Mouse (Mus musculus) forebrain, embryonic 12.5 days (tissue): ENCODE measurements at regions not wholly inside any gene's neighbourhood (a gene's known extent, or its start where the extent isn't known, plus 50 kb on each side); places are given as distances from the start of the nearest gene placed in this dataset.

ENCODE experiments used
- ATAC-seq: fragments of 200-750 bp; cut with Nextera tagmentation; 2 replicates; pipeline ENCODE4 v1.8.0; 2017; ENCODE audit warnings: moderate TSS enrichment; ENCODE audit not compliant: low FRiP score
- H3K27ac ChIP-seq: fragments of 300-500 bp; sonication (generic); 2 replicates; pipeline ENCODE4 v1.5.1; 2016; ENCODE audit warnings: mild to moderate bottlenecking
- H3K27me3 ChIP-seq: fragments of 300-500 bp; sonication (generic); 2 replicates; pipeline ENCODE4 v1.6.1; 2016; ENCODE audit warnings: mild to moderate bottlenecking
- H3K36me3 ChIP-seq: fragments of 300-500 bp; sonication (generic); replicated peaks from 2 replicates; pipeline ENCODE4 v1.6.1; 2016; ENCODE audit warnings: mild to moderate bottlenecking
- H3K4me1 ChIP-seq: fragments of 300-500 bp; sonication (generic); 2 replicates; pipeline ENCODE4 v1.6.1; 2016
- H3K4me2 ChIP-seq: fragments of 300-500 bp; sonication (generic); 2 replicates; pipeline ENCODE4 v1.6.1; 2016; ENCODE audit warnings: mild to moderate bottlenecking, moderate library complexity
- H3K4me3 ChIP-seq: fragments of 300-500 bp; sonication (generic); replicated peaks from 2 replicates; pipeline ENCODE4 v1.5.1; 2016; ENCODE audit warnings: mild to moderate bottlenecking
- H3K9ac ChIP-seq: fragments of 300-500 bp; sonication (generic); 2 replicates; pipeline ENCODE4 v1.6.1; 2016; ENCODE audit warnings: mild to moderate bottlenecking
- H3K9me3 ChIP-seq: fragments of 300-500 bp; sonication (generic); 2 replicates; pipeline ENCODE4 v1.6.1; 2016
- whole genome bisulfite sequencing: fragments of 180-500 bp; shearing (Covaris S2); methylation state at CpG from one replicate; pipeline ENCODE4 v1.1.7; 2016; 5-methylcytosine and 5-hydroxymethylcytosine counted together

DNA sequence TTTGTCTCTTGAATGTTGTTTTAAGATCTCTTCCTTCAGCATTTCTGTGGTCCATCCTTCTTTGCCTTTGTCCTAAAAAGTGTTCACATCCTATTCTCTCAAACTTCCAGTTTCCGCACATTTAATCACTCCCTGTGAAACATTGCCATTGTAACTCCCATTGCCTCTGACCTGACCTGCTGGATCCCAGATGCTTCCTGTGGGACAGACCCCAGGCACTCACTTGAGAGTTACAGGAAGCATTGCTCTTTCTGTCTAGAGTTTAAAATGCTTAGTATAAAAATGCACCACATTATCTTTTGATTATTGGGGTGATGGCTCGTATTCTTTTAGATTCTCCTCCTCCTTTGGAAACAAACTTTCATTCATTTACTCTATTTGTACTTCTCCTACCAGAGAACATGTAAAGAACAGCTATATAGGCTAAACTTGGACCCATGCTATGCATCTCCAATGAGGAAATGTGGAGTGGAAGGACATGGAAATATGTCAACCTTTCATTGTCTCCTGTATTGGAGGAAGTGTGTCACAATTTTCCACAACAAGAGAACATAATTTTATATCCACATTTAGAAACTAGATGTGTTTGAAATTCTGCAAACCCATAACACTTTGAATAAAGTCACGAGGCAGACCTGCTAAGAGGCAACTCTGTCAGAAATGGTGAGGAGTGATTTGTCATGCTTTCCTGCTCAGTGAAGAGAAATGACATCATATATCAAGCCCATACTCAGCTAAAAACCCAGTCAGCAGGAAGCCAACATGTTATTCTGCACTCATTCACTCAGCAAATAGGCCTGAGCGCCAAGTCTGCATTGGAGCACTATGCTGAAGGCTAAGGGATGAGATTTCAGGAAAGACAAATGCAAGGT is 308.8 kb upstream of the Marcks start:
- Histone ChIP-seq H3K4me3 (no peak overlapping the region), H3K27ac (no peak overlapping the region), H3K4me2 (no peak overlapping the region), H3K36me3 (no peaks in the 10 kb centered on the region), H3K4me1 (no peaks in the 10 kb centered on the region), H3K9me3 (no peaks in the 10 kb centered on the region), H3K9ac (no peak overlapping the region), H3K27me3 (no peaks in the 10 kb centered on the region)
- ATAC-seq = no peak
- 83% methylated on average over 4 of the region's 4 CpGs for WGBS

DNA sequence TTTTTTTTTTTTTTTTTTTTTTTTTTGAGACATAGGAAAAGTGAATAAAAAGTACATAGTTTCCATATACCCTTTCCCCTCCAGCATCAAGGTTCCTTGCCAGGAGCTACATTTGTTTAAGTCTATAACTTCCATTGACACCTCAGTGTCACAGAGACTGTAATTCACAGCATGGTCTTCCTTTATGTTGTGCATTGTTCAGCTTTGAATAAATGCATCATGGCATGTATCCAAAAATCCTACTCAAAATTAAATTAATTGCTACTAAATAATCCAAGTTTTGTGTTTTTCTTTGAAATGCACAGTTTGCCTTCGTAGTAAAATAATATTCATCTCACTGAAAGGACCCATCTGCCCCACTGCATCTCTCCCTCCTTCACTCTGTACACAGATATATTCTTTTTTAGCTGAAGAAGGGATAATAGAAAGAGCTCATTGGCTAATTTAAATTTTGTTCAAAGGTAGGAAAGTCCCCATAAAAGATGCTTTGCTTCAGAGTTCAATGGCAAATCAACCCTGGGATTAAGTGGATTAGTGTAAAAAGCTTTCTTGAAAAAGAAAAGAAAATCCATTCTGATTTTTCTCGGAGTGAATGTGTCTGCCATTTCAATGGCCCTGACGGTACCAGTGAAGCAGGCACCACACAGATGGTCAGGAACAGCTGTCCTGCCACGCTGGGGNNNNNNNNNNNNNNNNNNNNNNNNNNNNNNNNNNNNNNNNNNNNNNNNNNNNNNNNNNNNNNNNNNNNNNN is 301.3 kb upstream of the Marcks start:
- Histone ChIP-seq H3K27ac (peak overlapping the region; percentile 83), H3K4me3 (no peak overlapping the region), H3K27me3 (no peaks in the 10 kb centered on the region), H3K9ac (no peak overlapping the region), H3K4me1 (peaks cover 22% of the 10 kb centered on the region), H3K36me3 (no peaks in the 10 kb centered on the region), H3K9me3 (no peaks in the 10 kb centered on the region), H3K4me2 (no peak overlapping the region)
- 11% methylated on average over 4 of the region's 4 CpGs for WGBS
- ATAC-seq = peak; percentile 92

- Histone ChIP-seq H3K27me3 (no peaks in the 10 kb centered on the region), H3K4me3 (no peak overlapping the region), H3K36me3 (no peaks in the 10 kb centered on the region), H3K4me1 (peaks cover 28% of the 10 kb centered on the region), H3K27ac (no peak overlapping the region), H3K9ac (no peak overlapping the region), H3K4me2 (no peak overlapping the region), H3K9me3 (no peaks in the 10 kb centered on the region)
- 75% methylated on average over 3 of the region's 3 CpGs for WGBS
- no peak for ATAC-seq
Observed at GRCm38 (mm10) chr10:37438312-37438711, 299.6 kb upstream of the Marcks start.

GRCm38 (mm10) chr10:37436849-37437248 is 298.1 kb upstream of the Marcks start:
- H3K9ac ChIP-seq = no peak overlapping the region
- no peak overlapping the region for H3K4me2 ChIP-seq
- no peaks in the 10 kb centered on the region for H3K9me3 ChIP-seq
- 0 out of 2 replicates have a peak overlapping the region, but pooled peaks have one; percentile 36 for H3K27ac ChIP-seq
- no peak for ATAC-seq
- H3K27me3 ChIP-seq = no peaks in the 10 kb centered on the region
- H3K36me3 ChIP-seq = no peaks in the 10 kb centered on the region
- no peak overlapping the region for H3K4me3 ChIP-seq
- H3K4me1 ChIP-seq = peaks cover 29% of the 10 kb centered on the region

- 30% methylated on average over 5 of the region's 5 CpGs for WGBS
- H3K9ac ChIP-seq = no peak overlapping the region
- peaks cover 18% of the 10 kb centered on the region for H3K4me1 ChIP-seq
- H3K4me2 ChIP-seq = no peak overlapping the region
- H3K4me3 ChIP-seq = no peak overlapping the region
- ATAC-seq = peak; percentile 96
- H3K9me3 ChIP-seq = no peaks in the 10 kb centered on the region
- H3K27me3 ChIP-seq = no peaks in the 10 kb centered on the region
- H3K27ac ChIP-seq = peak overlapping the region; percentile 74
- no peaks in the 10 kb centered on the region for H3K36me3 ChIP-seq
Observed at GRCm38 (mm10) chr10:37434229-37434628, 295.5 kb upstream of the Marcks start.

DNA sequence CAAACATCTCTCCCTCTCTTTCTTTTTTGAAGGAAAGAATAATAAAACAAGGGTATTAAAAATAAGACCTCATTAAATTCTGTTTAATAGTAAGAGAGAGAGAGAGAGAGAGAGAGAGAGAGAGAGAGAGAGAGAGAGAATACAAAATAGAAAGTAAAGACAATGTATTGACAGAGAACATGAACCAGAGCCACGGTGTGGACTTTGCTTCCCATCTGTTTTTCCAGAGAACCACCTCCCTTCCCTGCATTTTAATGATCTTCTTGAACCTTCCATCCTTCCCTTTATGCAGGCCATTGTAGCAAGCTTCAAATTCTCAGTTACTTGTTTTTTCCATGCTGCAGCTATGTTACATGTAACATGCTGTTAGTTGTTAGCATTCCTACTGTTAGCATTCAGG is 284.3 kb upstream of the Marcks start:
- Histone ChIP-seq H3K4me1 (no peaks in the 10 kb centered on the region), H3K9me3 (no peaks in the 10 kb centered on the region), H3K36me3 (no peaks in the 10 kb centered on the region), H3K4me2 (no peak overlapping the region), H3K27ac (no peak overlapping the region), H3K4me3 (no peak overlapping the region), H3K9ac (no peak overlapping the region), H3K27me3 (no peaks in the 10 kb centered on the region)
- 45% methylated on average over 1 of the region's 1 CpGs for WGBS
- ATAC-seq = no peak

DNA sequence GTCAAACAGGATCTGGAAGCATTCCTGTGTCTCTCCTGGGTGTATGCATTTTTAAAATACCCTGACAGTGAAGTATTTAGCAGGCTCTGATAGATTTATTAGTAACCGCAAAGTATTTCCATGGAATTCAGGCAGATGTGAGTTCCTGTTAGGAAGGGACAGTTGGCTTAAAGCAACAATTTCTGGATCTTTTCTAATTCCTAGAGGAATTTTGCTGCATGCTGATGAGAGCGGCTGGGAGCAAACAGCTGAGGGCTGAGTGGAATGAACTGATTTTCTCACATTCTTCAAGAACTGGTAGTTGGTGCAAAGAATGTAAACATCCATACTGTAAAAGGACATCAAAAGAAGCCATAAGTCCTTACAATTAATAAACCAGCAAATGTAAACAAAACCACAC is 283.9 kb upstream of the Marcks start:
- Histone ChIP-seq H3K4me2 (no peak overlapping the region), H3K9me3 (no peaks in the 10 kb centered on the region), H3K4me3 (no peak overlapping the region), H3K4me1 (no peaks in the 10 kb centered on the region), H3K27ac (no peak overlapping the region), H3K9ac (no peak overlapping the region), H3K27me3 (no peaks in the 10 kb centered on the region), H3K36me3 (no peaks in the 10 kb centered on the region)
- no peak for ATAC-seq
- 79% methylated on average over 2 of the region's 2 CpGs for WGBS

DNA sequence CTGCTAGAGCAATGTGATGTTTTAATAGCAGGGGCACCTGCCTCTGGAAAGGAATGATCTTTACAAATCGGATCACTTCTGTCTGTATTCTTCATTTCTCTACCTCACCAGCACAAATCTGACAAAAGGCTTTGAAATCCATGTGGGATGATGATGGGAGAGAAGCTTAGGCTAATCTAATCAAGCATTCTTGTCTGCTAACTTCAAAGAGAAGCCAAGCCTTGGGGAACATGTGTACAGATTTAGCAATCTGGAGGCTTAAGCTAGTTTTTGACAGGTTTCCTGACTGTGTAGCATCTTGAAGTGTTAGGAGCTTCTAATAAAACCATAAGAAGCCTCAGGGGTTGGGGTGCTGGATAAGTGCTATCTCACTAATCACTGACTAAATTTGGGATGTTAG is 277.6 kb upstream of the Marcks start:
- H3K27me3 ChIP-seq = no peaks in the 10 kb centered on the region
- no peak overlapping the region for H3K4me2 ChIP-seq
- 60% methylated on average over 1 of the region's 1 CpGs for WGBS
- H3K36me3 ChIP-seq = no peaks in the 10 kb centered on the region
- ATAC-seq = no peak
- H3K4me3 ChIP-seq = no peak overlapping the region
- H3K27ac ChIP-seq = no peak overlapping the region
- H3K9me3 ChIP-seq = no peaks in the 10 kb centered on the region
- no peaks in the 10 kb centered on the region for H3K4me1 ChIP-seq
- H3K9ac ChIP-seq = no peak overlapping the region

DNA sequence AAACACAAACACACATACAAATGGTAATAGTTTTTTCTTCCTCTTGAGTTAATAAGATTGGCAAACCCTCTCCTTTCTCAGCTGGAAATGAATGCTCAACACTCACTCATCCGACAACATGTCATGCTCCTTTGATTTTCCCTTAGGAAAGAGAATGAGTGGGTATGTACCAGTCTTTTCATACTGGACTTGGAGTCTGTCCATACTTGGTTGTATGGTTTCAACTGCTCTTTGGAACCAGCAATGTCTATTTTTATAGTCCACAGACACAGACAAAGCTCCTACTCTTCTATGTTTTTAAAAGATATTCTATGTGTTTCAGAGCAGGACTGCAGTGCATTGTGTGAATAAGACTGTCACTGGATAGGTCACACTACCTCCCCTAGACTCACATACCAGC is 273.7 kb upstream of the Marcks start:
- no peak for ATAC-seq
- no peaks in the 10 kb centered on the region for H3K4me1 ChIP-seq
- no peak overlapping the region for H3K9ac ChIP-seq
- no peak overlapping the region for H3K4me2 ChIP-seq
- no peak overlapping the region for H3K4me3 ChIP-seq
- no peaks in the 10 kb centered on the region for H3K36me3 ChIP-seq
- H3K9me3 ChIP-seq = no peaks in the 10 kb centered on the region
- no peaks in the 10 kb centered on the region for H3K27me3 ChIP-seq
- WGBS = 81% methylated on average over 1 of the region's 1 CpGs
- H3K27ac ChIP-seq = no peak overlapping the region

DNA sequence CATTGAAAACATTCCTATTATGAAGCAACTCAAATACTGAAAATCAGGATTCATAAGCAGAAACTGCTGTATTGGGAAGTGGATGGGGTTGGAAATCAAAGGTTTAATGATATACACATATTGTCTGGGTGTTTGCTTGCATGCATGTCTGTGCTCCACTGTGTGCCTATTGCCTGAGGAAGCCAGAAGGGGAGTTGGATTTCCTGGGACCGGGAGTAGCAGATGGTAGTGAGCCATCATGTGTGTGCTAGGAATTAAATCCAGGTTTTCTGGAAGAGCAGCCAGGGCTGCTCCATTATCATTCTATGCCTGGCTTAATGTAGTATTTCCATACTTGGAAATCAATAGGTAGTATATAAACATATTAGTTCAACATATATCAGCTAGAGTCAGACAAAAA is 271.0 kb upstream of the Marcks start:
- no peak overlapping the region for H3K9ac ChIP-seq
- no peak for ATAC-seq
- H3K27ac ChIP-seq = no peak overlapping the region
- H3K4me2 ChIP-seq = no peak overlapping the region
- H3K4me3 ChIP-seq = no peak overlapping the region
- no peaks in the 10 kb centered on the region for H3K36me3 ChIP-seq
- H3K4me1 ChIP-seq = no peaks in the 10 kb centered on the region
- H3K27me3 ChIP-seq = no peaks in the 10 kb centered on the region
- H3K9me3 ChIP-seq = no peaks in the 10 kb centered on the region
- 82% methylated on average over 1 of the region's 1 CpGs for WGBS

DNA sequence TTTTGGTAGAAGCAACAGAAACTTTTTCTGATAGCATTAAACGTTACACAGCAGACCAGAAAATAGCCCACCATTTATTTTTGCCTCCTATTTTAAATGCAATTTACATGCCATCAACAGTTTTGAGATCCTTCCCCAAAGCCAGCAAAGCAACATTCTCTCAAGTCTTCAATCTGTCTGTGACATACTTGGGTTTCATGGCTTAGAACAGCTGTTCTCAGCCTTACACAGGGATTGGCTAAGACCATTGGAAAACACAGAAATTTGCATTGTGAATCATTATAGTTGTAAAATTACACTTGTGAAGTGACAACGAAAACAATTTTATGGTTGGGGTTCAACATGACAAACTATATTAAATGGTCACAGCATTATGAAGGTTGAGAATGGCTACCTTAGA is 268.8 kb upstream of the Marcks start:
- WGBS = 86% methylated on average over 2 of the region's 2 CpGs
- Histone ChIP-seq H3K27ac (no peak overlapping the region), H3K9ac (no peak overlapping the region), H3K36me3 (no peaks in the 10 kb centered on the region), H3K9me3 (no peaks in the 10 kb centered on the region), H3K27me3 (no peaks in the 10 kb centered on the region), H3K4me1 (no peaks in the 10 kb centered on the region), H3K4me2 (no peak overlapping the region), H3K4me3 (no peak overlapping the region)
- ATAC-seq = no peak

GRCm38 (mm10) chr10:37404933-37405332 is 266.2 kb upstream of the Marcks start:
- WGBS = 74% methylated on average over 4 of the region's 4 CpGs
- no peak for ATAC-seq
- no peak overlapping the region for H3K9ac ChIP-seq
- H3K4me2 ChIP-seq = no peak overlapping the region
- no peaks in the 10 kb centered on the region for H3K9me3 ChIP-seq
- H3K27ac ChIP-seq = no peak overlapping the region
- no peak overlapping the region for H3K4me3 ChIP-seq
- H3K27me3 ChIP-seq = no peaks in the 10 kb centered on the region
- H3K36me3 ChIP-seq = no peaks in the 10 kb centered on the region
- 0 out of 2 replicates have a peak, but pooled peaks cover 2% of the 10 kb centered on the region for H3K4me1 ChIP-seq

GRCm38 (mm10) chr10:37404407-37404806 is 265.7 kb upstream of the Marcks start:
- Histone ChIP-seq H3K36me3 (no peaks in the 10 kb centered on the region), H3K27me3 (no peaks in the 10 kb centered on the region), H3K9me3 (no peaks in the 10 kb centered on the region), H3K4me3 (no peak overlapping the region), H3K4me2 (no peak overlapping the region), H3K4me1 (0 out of 2 replicates have a peak, but pooled peaks cover 2% of the 10 kb centered on the region), H3K27ac (no peak overlapping the region), H3K9ac (no peak overlapping the region)
- no peak for ATAC-seq
